Mouse (Mus musculus) MEL (cell line): ENCODE measurements around the gene Olfr1055. TPM values are rescaled to one million over a fixed set of nuclear protein-coding genes. Genes with fewer than 3 reads are reported as not detected.
"Not testable (repeated sequence)": the region's sequence is repeated elsewhere in the genome, so short reads cannot be mapped to it uniquely, and the experiment has no call there.

Experiments
- DNase-seq: peaks from one replicate; pipeline ENCODE4 v3.0.0; 2011; ENCODE audit warnings: low read depth, low spot score
- H3K27ac ChIP-seq: 2 replicates; pipeline ENCODE4 v1.5.1; 2012; ENCODE audit warnings: low read depth, mild to moderate bottlenecking, control low read depth, low read length, moderate library complexity; ENCODE audit not compliant: control insufficient read depth
- H3K27me3 ChIP-seq, 2 experiments: fragments of 150-350 bp in 1 of 2; sonication (generic) in 1 of 2; 2 replicates each; pipeline ENCODE4 v1.6.1; 2012; ENCODE audit warnings: low read length in 2 of 2, mild to moderate bottlenecking in 2 of 2, improper control_type of control experiment in 1 of 2, moderate library complexity in 1 of 2; ENCODE audit not compliant: insufficient read depth in 2 of 2, control insufficient read depth in 1 of 2
- H3K36me3 ChIP-seq, 2 experiments: 2 replicates each; pipeline ENCODE4 v1.6.1; 2012 to 2014; ENCODE audit warnings: low read length in 2 of 2, improper control_type of control experiment in 1 of 2, inconsistent platforms in 1 of 2, mild to moderate bottlenecking in 1 of 2; ENCODE audit not compliant: insufficient read depth in 2 of 2, control insufficient read depth in 1 of 2
- H3K4me1 ChIP-seq, 2 experiments: fragments of 150-350 bp in 1 of 2; sonication (generic) in 1 of 2; 2 replicates each; pipeline ENCODE4 v1.6.1; 2012; ENCODE audit warnings: low read length in 2 of 2, improper control_type of control experiment in 1 of 2, mild to moderate bottlenecking in 1 of 2; ENCODE audit not compliant: insufficient read depth in 2 of 2, control insufficient read depth in 1 of 2
- H3K4me3 ChIP-seq, 2 experiments: fragments of 150-350 bp in 1 of 2; sonication (generic) in 1 of 2; 2 replicates each; pipeline ENCODE4 v1.5.1; 2012; ENCODE audit warnings: low read depth in 2 of 2, low read length in 2 of 2, mild to moderate bottlenecking in 2 of 2, moderate library complexity in 2 of 2, control low read depth in 1 of 2, improper control_type of control experiment in 1 of 2; ENCODE audit not compliant: control insufficient read depth in 1 of 2, insufficient read depth in 1 of 2
- H3K79me2 ChIP-seq: 2 replicates; pipeline ENCODE4 v1.6.1; 2012; ENCODE audit warnings: mild to moderate bottlenecking, low read length, moderate library complexity; ENCODE audit not compliant: control insufficient read depth, poor library complexity, insufficient read depth
- H3K9ac ChIP-seq: 2 replicates; pipeline ENCODE4 v1.6.1; 2012; ENCODE audit warnings: low read depth, mild to moderate bottlenecking, control low read depth, low read length, moderate library complexity; ENCODE audit not compliant: control insufficient read depth, poor library complexity, severe bottlenecking
- H3K9me3 ChIP-seq: fragments of 150-350 bp; sonication (generic); replicated peaks from 2 replicates; pipeline ENCODE4 v1.6.1; 2012; ENCODE audit warnings: mild to moderate bottlenecking, low read length, improper control_type of control experiment, moderate library complexity; ENCODE audit not compliant: insufficient read depth
- BHLHE40 ChIP-seq: IDR thresholded peaks from 2 replicates; pipeline ENCODE4 v1.6.1; 2012; ENCODE audit warnings: low read depth, mild to moderate bottlenecking, inconsistent platforms, low read length, improper control_type of control experiment, borderline replicate concordance
- CHD1 ChIP-seq: IDR thresholded peaks from 2 replicates; pipeline ENCODE4 v1.6.1; 2012; ENCODE audit warnings: low read depth, mild to moderate bottlenecking, inconsistent platforms, low read length, improper control_type of control experiment
- CHD2 ChIP-seq: IDR thresholded peaks from 2 replicates; pipeline ENCODE4 v1.6.1; 2011; ENCODE audit warnings: low read length, improper control_type of control experiment
- CTCF ChIP-seq, 3 experiments: IDR thresholded peaks in 2 of 3; conservative IDR thresholded peaks in 1 of 3; 2 replicates each; pipeline ENCODE4 v1.5.1; 2011 to 2012; ENCODE audit warnings: low read length in 3 of 3, low read depth in 2 of 3, mild to moderate bottlenecking in 2 of 3, improper control_type of control experiment in 1 of 3, inconsistent platforms in 1 of 3, mixed read lengths in 1 of 3, moderate library complexity in 1 of 3; ENCODE audit not compliant: control insufficient read depth in 1 of 3, insufficient read depth in 1 of 3, poor library complexity in 1 of 3, severe bottlenecking in 1 of 3
- E2F4 ChIP-seq: IDR thresholded peaks from 2 replicates; pipeline ENCODE4 v1.6.1; 2011; ENCODE audit warnings: low read depth, low read length, improper control_type of control experiment, borderline replicate concordance
- GATA1 ChIP-seq: IDR thresholded peaks from 2 replicates; pipeline ENCODE4 v1.6.1; 2011; ENCODE audit warnings: low read depth, low read length, improper control_type of control experiment
- HCFC1 ChIP-seq: IDR thresholded peaks from 2 replicates; pipeline ENCODE4 v1.6.1; 2012; ENCODE audit warnings: low read depth, mild to moderate bottlenecking, inconsistent platforms, low read length, improper control_type of control experiment, moderate library complexity
- MAZ ChIP-seq: IDR thresholded peaks from 2 replicates; pipeline ENCODE4 v1.6.1; 2012; ENCODE audit warnings: low read depth, mild to moderate bottlenecking, inconsistent platforms, low read length, improper control_type of control experiment
- MEF2A ChIP-seq: IDR thresholded peaks from 2 replicates; pipeline ENCODE4 v1.6.1; 2014; ENCODE audit warnings: low read depth, mild to moderate bottlenecking, inconsistent platforms, low read length, improper control_type of control experiment; ENCODE audit not compliant: poor library complexity, insufficient replicate concordance, severe bottlenecking; ENCODE audit errors: extremely low read depth
- MYC ChIP-seq: IDR thresholded peaks from 2 replicates; pipeline ENCODE4 v1.6.1; 2011; ENCODE audit warnings: low read depth, mild to moderate bottlenecking, low read length, improper control_type of control experiment, moderate library complexity
- NRF1 ChIP-seq: IDR thresholded peaks from 2 replicates; pipeline ENCODE4 v1.6.1; 2014; ENCODE audit warnings: low read depth, mild to moderate bottlenecking, inconsistent platforms, low read length, improper control_type of control experiment, moderate library complexity; ENCODE audit not compliant: poor library complexity, insufficient read depth, severe bottlenecking
- POLR2A ChIP-seq, 2 experiments: IDR thresholded peaks; 2 replicates each; pipeline ENCODE4 v1.6.1; 2011 to 2012; ENCODE audit warnings: low read length in 2 of 2, mild to moderate bottlenecking in 2 of 2, control low read depth in 1 of 2, improper control_type of control experiment in 1 of 2, low read depth in 1 of 2, moderate library complexity in 1 of 2; ENCODE audit not compliant: control insufficient read depth in 1 of 2, insufficient read depth in 1 of 2, poor library complexity in 1 of 2
- POLR2AphosphoS2 ChIP-seq: IDR thresholded peaks from 2 replicates; pipeline ENCODE4 v1.6.1; 2011; ENCODE audit warnings: low read length, improper control_type of control experiment
- RAD21 ChIP-seq: IDR thresholded peaks from 2 replicates; pipeline ENCODE4 v1.6.1; 2011; ENCODE audit warnings: mild to moderate bottlenecking, low read depth, low read length, improper control_type of control experiment
- RCOR1 ChIP-seq: IDR thresholded peaks from 2 replicates; pipeline ENCODE4 v1.6.1; 2012; ENCODE audit warnings: low read depth, mild to moderate bottlenecking, inconsistent platforms, low read length, improper control_type of control experiment
- SIN3A ChIP-seq: IDR thresholded peaks from 2 replicates; pipeline ENCODE4 v1.6.1; 2012; ENCODE audit warnings: low read length, improper control_type of control experiment, inconsistent platforms
- TAL1 ChIP-seq: IDR thresholded peaks from 2 replicates; pipeline ENCODE4 v1.6.1; 2012; ENCODE audit warnings: mild to moderate bottlenecking, inconsistent platforms, low read length, moderate library complexity, mixed read lengths
- TBP ChIP-seq: IDR thresholded peaks from 2 replicates; pipeline ENCODE4 v1.8.0; 2011; ENCODE audit warnings: low read depth, low read length, improper control_type of control experiment
- TCF12 ChIP-seq: IDR thresholded peaks from 2 replicates; pipeline ENCODE4 v1.6.1; 2014; ENCODE audit warnings: low read depth, mild to moderate bottlenecking, inconsistent platforms, low read length, improper control_type of control experiment, moderate library complexity
- ZC3H11A ChIP-seq: IDR thresholded peaks from 2 replicates; pipeline ENCODE4 v1.6.1; 2012; ENCODE audit warnings: low read depth, mild to moderate bottlenecking, inconsistent platforms, low read length, improper control_type of control experiment
- ZNF384 ChIP-seq: IDR thresholded peaks from 2 replicates; pipeline ENCODE4 v1.6.1; 2012; ENCODE audit warnings: low read depth, mild to moderate bottlenecking, inconsistent platforms, low read length, improper control_type of control experiment
- polyA plus RNA-seq, 2 experiments: library from polyadenylated mRNA; stranded (reverse) in 1 of 2; unstranded in 1 of 2; fragments of >175 nt in 1 of 2; fragments of >200 nt in 1 of 2; gene quantifications; 2 replicates each; pipeline versions ENCODE4 v1.2.1 to v1.2.4; 2012; ENCODE audit warnings: low replicate concordance in 2 of 2, low read depth in 1 of 2; ENCODE audit not compliant: insufficient read length in 2 of 2, insufficient read depth in 1 of 2, missing spikeins in 1 of 2
- total RNA-seq: library from RNA; depleted of rRNA; stranded (reverse); fragments of 300-350 nt; gene quantifications from 2 replicates; pipeline ENCODE4 v1.2.3, GENCODE M21; 2012; rRNA removed

Olfr1055 gene
- total RNA-seq (0.29 and 0.65 TPM in 2 replicates), polyA plus RNA-seq (not detected)

- DNase-seq, result no peak
- H3K36me3 ChIP-seq, result no peaks in the 10 kb centered on the region
- H3K27me3 ChIP-seq, result no peaks in the 10 kb centered on the region
- H3K9me3 ChIP-seq, result no peaks in the 10 kb centered on the region
- TF ChIP-seq POLR2AphosphoS2 (no peak), E2F4 (no peak), TCF12 (no peak), SIN3A (no peak), MEF2A (no peak), TBP (no peak), GATA1 (no peak), NRF1 (no peak), ZNF384 (no peak), HCFC1 (no peak), BHLHE40 (no peak), RCOR1 (no peak), CTCF (IDR thresholded peaks at IDR 0.05 in 2 of 3, conservative IDR thresholded peaks at IDR 0.05 in 1 of 3; ENCODE audit: control insufficient read depth in 1 of 3, insufficient read depth in 1 of 3, low read depth in 2 of 3, low read length in 3 of 3, poor library complexity in 1 of 3, severe bottlenecking in 1 of 3) (no peak), POLR2A (IDR thresholded peaks at IDR 0.05; ENCODE audit: control insufficient read depth in 1 of 2, insufficient read depth in 1 of 2, low read depth in 1 of 2, low read length in 2 of 2, poor library complexity in 1 of 2) (no peak), ZC3H11A (no peak)
- no peaks in the 10 kb centered on the region for H3K4me1 ChIP-seq
- no peaks in the 10 kb centered on the region for H3K79me2 ChIP-seq
- no peak within 1 kb of the TSS for H3K9ac ChIP-seq
- H3K27ac ChIP-seq, result no peak within 1 kb of the TSS
- H3K4me3 ChIP-seq, result no peak within 1 kb of the TSS
These were observed at the start of gene Olfr1055 for GRCm38 (mm10) chr2:86350184-86350583. TSS of gene Olfr1055 (minus strand) at chr2:86350284.

- no peak overlapping the region for H3K27ac ChIP-seq
- H3K9ac ChIP-seq, result no peak overlapping the region
- no peak overlapping the region for H3K4me3 ChIP-seq
- H3K36me3 ChIP-seq, result no peaks in the 10 kb centered on the region
- H3K27me3 ChIP-seq, result no peaks in the 10 kb centered on the region
- DNase-seq, result no peak
- no peaks in the 10 kb centered on the region for H3K4me1 ChIP-seq
- no peaks in the 10 kb centered on the region for H3K79me2 ChIP-seq
- H3K9me3 ChIP-seq, result no peaks in the 10 kb centered on the region
- TF ChIP-seq CHD1, result no peak
- no peak for TF ChIP-seq MAZ
- TF ChIP-seq CHD2, result no peak
- TF ChIP-seq RAD21, result no peak
- no peak for TF ChIP-seq POLR2A (IDR thresholded peaks at IDR 0.05; ENCODE audit: control insufficient read depth in 1 of 2, insufficient read depth in 1 of 2, low read depth in 1 of 2, low read length in 2 of 2, poor library complexity in 1 of 2)
- no peak for TF ChIP-seq MYC
- no peak for TF ChIP-seq TAL1
- TF ChIP-seq, all 39 proteins: peak for 0
These were observed 45.0 kb upstream of the Olfr1055 start for GRCm38 (mm10) chr2:86395114-86395513.

GRCm38 (mm10) chr2:86388461-86388860 lies 38.4 kb upstream of the Olfr1055 start, which contains the start of gene Olfr1058:
TSS of gene Olfr1058 (minus strand) at chr2:86388561.
- H3K4me1 ChIP-seq, H3K79me2 ChIP-seq, H3K27me3 ChIP-seq, H3K9me3 ChIP-seq, H3K27ac ChIP-seq, H3K4me3 ChIP-seq, H3K9ac ChIP-seq, DNase-seq, H3K36me3 ChIP-seq: not testable (repeated sequence)
